Comparison of ENCODE assay signal across 21 mouse cellular contexts in the genomic region with DNA sequence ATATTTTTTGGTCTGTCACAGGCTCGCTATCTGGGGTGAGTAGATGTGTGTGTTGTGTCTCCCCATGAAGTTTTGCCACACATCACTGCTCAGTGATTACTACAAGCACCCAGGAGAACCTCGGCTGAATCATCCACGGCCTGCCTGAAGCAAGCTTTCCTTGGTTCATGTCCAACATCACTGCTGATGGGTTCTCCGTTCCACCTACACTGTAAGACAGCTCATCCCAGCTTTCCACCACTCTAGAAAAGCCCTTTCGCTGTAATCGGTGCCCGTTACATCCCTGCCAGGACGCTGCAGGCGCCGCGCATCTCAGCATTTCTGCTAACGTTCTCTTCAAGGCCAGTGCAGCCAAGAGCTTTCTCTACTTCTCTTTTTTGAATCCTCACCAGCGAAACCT. TPM values are rescaled to one million over a fixed set of nuclear protein-coding genes. Genes with fewer than 3 reads are reported as not detected.
DNase-seq lines count a peak whose midpoint lies in the region; ATAC-seq and TF ChIP-seq lines count a peak whose summit lies in the region.
"Had no signal": no experiment of that assay in that cellular context is flagged by ENCODE, and none has a peak within 500 bp of the region (broad histone marks: within the 10 kb centered on the region; RNA-seq: fewer than 3 reads in every experiment).

No protein-coding gene starts in this region.

- peaks cover 60% of the 10 kb centered on the region for H3K4me1 ChIP-seq in bone marrow macrophage, adult 2 months (ENCODE audit: control insufficient read depth, insufficient read depth, low read length)

- intact Hi-C loops in heart, postnatal 25 days (cut with DNase I): no loop called here

- TF ChIP-seq CTCF in bone marrow macrophage, adult 2 months (IDR thresholded peaks at IDR 0.05; ENCODE audit: low read depth, low read length): no peak

- peak overlapping the region; percentile 18 for H3K4me3 ChIP-seq in bone marrow macrophage, adult 2 months (ENCODE audit: insufficient read depth, low read length)
- H3K4me3 ChIP-seq: heart, embryonic 12.5 days; liver, embryonic 13.5 days; midbrain, embryonic 10.5 days; neural tube, embryonic 15.5 days had no signal

- DNase-seq in layer of hippocampus, adult 8-10 months (ENCODE audit: low spot score in 2 of 2): peak; percentile 14 to 20
- no peak for DNase-seq in layer of hippocampus, adult 9-10 months (ENCODE audit: low spot score)
- DNase-seq in A20 (ENCODE audit: low read depth, low spot score): peak; percentile 84
- no peak for DNase-seq in thymus, postnatal 10 days (ENCODE audit: low spot score in 2 of 2)
- no peak for DNase-seq in heart, postnatal 25 days (ENCODE audit: low spot score)
- DNase-seq: adrenal gland, postnatal 10 days; cerebellum, postnatal 14 days; heart, postnatal 4 days; kidney, adult 2 months; kidney, postnatal 25 days; liver, embryonic 13.5 days; lung, postnatal 10 days; retina, postnatal 1 day; thymus, postnatal 36 days had no signal

- peak overlapping the region; percentile 96 for H3K27ac ChIP-seq in bone marrow macrophage, adult 2 months (ENCODE audit: insufficient read depth, low read depth, low read length)
- H3K27ac ChIP-seq: liver, embryonic 13.5 days; midbrain, embryonic 10.5 days; neural tube, embryonic 15.5 days had no signal

- TF ChIP-seq POLR2A in bone marrow macrophage, adult 2 months (IDR thresholded peaks at IDR 0.05; ENCODE audit: borderline replicate concordance, low read depth, low read length): no peak

- ATAC-seq in megakaryocyte, adult 5-6 weeks (ENCODE audit: poor library complexity, severe bottlenecking): 0 out of 2 replicates have a peak, but pooled peaks have one; percentile 18
- ATAC-seq: CD4-positive, CD25-positive, alpha-beta regulatory T cell, adult 4 months; forebrain, embryonic 16.5 days had no signal

RNA-seq across cellular contexts. Expression of gene Susd3, which starts 4.2 kb away (rescaled TPM):
- total RNA-seq in layer of hippocampus, adult 8-10 months (2022): 1 to 10 TPM; 2.6 to 5.3 (median 3.8) TPM
- polyA plus RNA-seq in bone marrow macrophage, adult 2 months (2012; ENCODE audit: insufficient read depth, insufficient read length, missing spikeins): 139 and 143 TPM in 2 replicates
- 44.4 and 49.1 TPM in 2 replicates for total RNA-seq in megakaryocyte, adult 5-6 weeks (2015)
- total RNA-seq in megakaryocyte, adult 5-6 weeks (2017): 39.6 and 42.3 TPM in 2 replicates
- under 1 TPM; 0.70 to 0.87 TPM for total RNA-seq in heart, postnatal 25 days (2021)

RNA-seq across cellular contexts. Expression of gene Card19, which starts 36.9 kb away (rescaled TPM):
- 10 to 100 TPM; 12.2 to 22.0 (median 18.0) TPM for total RNA-seq in layer of hippocampus, adult 8-10 months (2022)
- 261 and 268 TPM in 2 replicates for polyA plus RNA-seq in bone marrow macrophage, adult 2 months (2012; ENCODE audit: insufficient read depth, insufficient read length, missing spikeins)
- total RNA-seq in megakaryocyte, adult 5-6 weeks (2015): 85.5 and 103 TPM in 2 replicates
- 91.0 and 123 TPM in 2 replicates for total RNA-seq in megakaryocyte, adult 5-6 weeks (2017)
- 100 to 1,000 TPM; 152 to 154 TPM for total RNA-seq in heart, postnatal 25 days (2021)

Comparison
In these comparisons a context has a peak if more than half of its experiments do, and no peak if none do; other contexts are left out.
1. DNase-seq: peak in layer of hippocampus, adult 8-10 months (2 of 2) and A20 (single experiment); none in layer of hippocampus, adult 9-10 months (single experiment), thymus, postnatal 10 days (0 of 2) and heart, postnatal 25 days (single experiment).
2. RNA of gene Susd3, which starts 4.2 kb away (total RNA-seq): 39.6 to 49.1 TPM in megakaryocyte, adult 5-6 weeks; 2.6 to 5.3 TPM in layer of hippocampus, adult 8-10 months and 0.70 to 0.87 TPM in heart, postnatal 25 days; every median in the first group is over 4 times any median in the second.